In the genomic region with DNA sequence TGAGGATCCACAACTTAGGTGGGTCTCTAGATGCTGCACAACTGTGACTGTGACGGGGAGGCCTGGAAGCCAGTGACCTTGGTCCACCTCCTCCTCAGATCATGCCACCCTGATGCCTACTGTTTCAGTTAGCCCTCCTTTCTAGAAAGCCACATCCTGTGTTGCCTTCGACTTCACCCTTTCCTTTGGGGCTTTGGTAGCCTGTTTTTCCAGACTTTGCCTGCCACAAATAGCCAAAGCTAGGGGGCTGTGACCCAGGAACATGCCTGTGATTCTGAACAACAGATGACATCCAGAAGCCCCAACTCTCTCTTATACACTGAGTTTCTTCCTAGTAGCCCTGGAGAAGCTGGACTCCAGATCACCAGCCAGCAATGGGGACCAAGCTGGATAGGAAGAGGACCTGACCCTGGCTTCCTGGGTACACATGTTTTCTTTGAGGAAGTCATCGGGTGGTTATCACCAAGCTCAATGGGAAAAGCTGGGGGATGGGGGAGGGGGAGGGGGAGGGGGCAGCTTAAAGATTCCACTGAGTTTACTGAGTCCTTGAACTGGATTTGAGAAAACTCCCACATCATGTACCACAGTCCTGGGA, we compare ENCODE assay signal across 10 mouse cellular contexts. TPM values are rescaled to one million over a fixed set of nuclear protein-coding genes. Genes with fewer than 3 reads are reported as not detected.
A peak's percentile ranks its signal among the peaks of the same experiment; 100 is the strongest.
DNase-seq lines count a peak whose midpoint lies in the region; ATAC-seq and TF ChIP-seq lines count a peak whose summit lies in the region.
"Had no signal": no experiment of that assay in that cellular context is flagged by ENCODE, and none has a peak within 500 bp of the region (broad histone marks: within the 10 kb centered on the region; RNA-seq: fewer than 3 reads in every experiment).

No protein-coding gene starts in this region.

- no peaks in the 10 kb centered on the region for H3K9me3 ChIP-seq in forebrain, embryonic 10.5 days
- H3K9me3 ChIP-seq in forebrain, postnatal 0 days (ENCODE audit: low read length), result no peaks in the 10 kb centered on the region
- H3K9me3 ChIP-seq in embryonic facial prominence, embryonic 13.5 days, result no peaks in the 10 kb centered on the region
- H3K9me3 ChIP-seq in liver, embryonic 15.5 days (replicated peaks), result no peaks in the 10 kb centered on the region

- peaks cover 14% of the 10 kb centered on the region; the same call in 1 of the 2 replicates for H3K79me2 ChIP-seq in liver, adult 2 months (ENCODE audit: control insufficient read depth, insufficient read depth, low read length)

- TF ChIP-seq CTCF in forebrain, postnatal 0 days (IDR thresholded peaks at IDR 0.05; ENCODE audit: low read depth), result no peak
- no peak for TF ChIP-seq CTCF in liver, adult 2 months (IDR thresholded peaks at IDR 0.05; ENCODE audit: low read depth, low read length)

- peaks cover 64% of the 10 kb centered on the region for H3K4me1 ChIP-seq in forebrain, embryonic 10.5 days
- H3K4me1 ChIP-seq in forebrain, postnatal 0 days (ENCODE audit: insufficient read depth), result peaks cover 6% of the 10 kb centered on the region; the same call in 1 of the 2 replicates
- H3K4me1 ChIP-seq in liver, adult 2 months (ENCODE audit: control insufficient read depth, insufficient read depth, low read length), result peaks cover 19% of the 10 kb centered on the region
- peaks cover 42% of the 10 kb centered on the region for H3K4me1 ChIP-seq in embryonic facial prominence, embryonic 13.5 days
- peaks cover 61% of the 10 kb centered on the region for H3K4me1 ChIP-seq in liver, embryonic 15.5 days (replicated peaks)

- H3K27me3 ChIP-seq in forebrain, embryonic 10.5 days (ENCODE audit: poor library complexity, severe bottlenecking), result peaks cover 42% of the 10 kb centered on the region
- no peaks in the 10 kb centered on the region for H3K27me3 ChIP-seq in forebrain, postnatal 0 days (ENCODE audit: insufficient read depth, low read length)
- no peaks in the 10 kb centered on the region for H3K27me3 ChIP-seq in liver, adult 2 months (ENCODE audit: control insufficient read depth, insufficient read depth, low read length)
- H3K27me3 ChIP-seq in embryonic facial prominence, embryonic 13.5 days, result peaks cover 5% of the 10 kb centered on the region
- peaks cover 57% of the 10 kb centered on the region for H3K27me3 ChIP-seq in liver, embryonic 15.5 days

- 85% methylated on average over 3 of the region's 3 CpGs for WGBS in forebrain, embryonic 10.5 days
- WGBS in forebrain, postnatal 0 days, result 87% methylated on average over 3 of the region's 3 CpGs
- 59% methylated on average over 3 of the region's 3 CpGs for WGBS in liver, adult 2 months
- 70% methylated on average over 3 of the region's 3 CpGs for WGBS in embryonic facial prominence, embryonic 13.5 days
- WGBS in liver, embryonic 15.5 days (ENCODE audit: insufficient replicate concordance), result 31% methylated on average over 3 of the region's 3 CpGs

- ATAC-seq in forebrain, postnatal 0 days, result no peak
- ATAC-seq in embryonic facial prominence, embryonic 13.5 days (ENCODE audit: insufficient number of reproducible peaks, insufficient read depth, low FRiP score, low TSS enrichment, low read depth), result no peak
- ATAC-seq in liver, embryonic 15.5 days (ENCODE audit: insufficient read depth), result no peak

- no peak overlapping the region for H3K4me2 ChIP-seq in forebrain, postnatal 0 days (ENCODE audit: low read depth)
- peak overlapping the region; percentile 91 for H3K4me2 ChIP-seq in embryonic facial prominence, embryonic 13.5 days
- peak overlapping the region; percentile 99 for H3K4me2 ChIP-seq in liver, embryonic 15.5 days

- H3K4me3 ChIP-seq in forebrain, embryonic 10.5 days, result peak overlapping the region; percentile 38
- H3K4me3 ChIP-seq in forebrain, postnatal 0 days (ENCODE audit: low read depth, low read length), result no peak overlapping the region
- peak overlapping the region; percentile 99 for H3K4me3 ChIP-seq in liver, adult 2 months (ENCODE audit: insufficient read depth, low read depth, low read length)
- H3K4me3 ChIP-seq in embryonic facial prominence, embryonic 13.5 days, result peak overlapping the region; percentile 88
- peak overlapping the region; percentile 85 for H3K4me3 ChIP-seq in liver, embryonic 15.5 days (replicated peaks)

- H3K36me3 ChIP-seq in forebrain, embryonic 10.5 days (replicated peaks), result peaks cover 9% of the 10 kb centered on the region; the same call in 1 of the 2 replicates
- no peaks in the 10 kb centered on the region for H3K36me3 ChIP-seq in forebrain, postnatal 0 days (ENCODE audit: insufficient read depth)
- H3K36me3 ChIP-seq in liver, adult 2 months (ENCODE audit: control insufficient read depth, insufficient read depth, low read length), result no peaks in the 10 kb centered on the region
- H3K36me3 ChIP-seq in embryonic facial prominence, embryonic 13.5 days, result no peaks in the 10 kb centered on the region
- 0 out of 2 replicates have a peak, but pooled peaks cover 8% of the 10 kb centered on the region for H3K36me3 ChIP-seq in liver, embryonic 15.5 days (replicated peaks)

- no peak for DNase-seq in forebrain, embryonic 10.5 days (ENCODE audit: extremely low spot score, low spot score)
- no peak for DNase-seq in forebrain, postnatal 0 days
- DNase-seq in liver, adult 2 months (ENCODE audit: extremely low read depth, low read depth, low spot score), result no peak
- no peak for DNase-seq in liver
- DNase-seq in gastrocnemius, adult 8-10 months (ENCODE audit: low spot score in 2 of 2), result no peak
- DNase-seq in urinary bladder, adult 18-20 months (ENCODE audit: low spot score in 2 of 2), result no peak

- TF ChIP-seq POLR2A in liver, adult 2 months (IDR thresholded peaks at IDR 0.05; ENCODE audit: extremely low read depth, insufficient read depth, low read length), result no peak

- no peak overlapping the region for H3K9ac ChIP-seq in forebrain, postnatal 0 days
- H3K9ac ChIP-seq in liver, adult 2 months (ENCODE audit: low read depth, low read length), result peak overlapping the region; percentile 94
- H3K9ac ChIP-seq in embryonic facial prominence, embryonic 13.5 days, result no peak overlapping the region
- H3K9ac ChIP-seq in liver, embryonic 15.5 days, result no peak overlapping the region

- H3K27ac ChIP-seq in forebrain, embryonic 10.5 days, result peak overlapping the region; percentile 76
- no peak overlapping the region for H3K27ac ChIP-seq in forebrain, postnatal 0 days (ENCODE audit: low read depth, low read length)
- H3K27ac ChIP-seq in liver, adult 2 months (replicated peaks; ENCODE audit: insufficient read depth, low read depth, low read length), result peak overlapping the region; percentile 98
- H3K27ac ChIP-seq in embryonic facial prominence, embryonic 13.5 days, result peak overlapping the region; percentile 80; the same call in 1 of the 2 replicates
- H3K27ac ChIP-seq in liver, embryonic 15.5 days (replicated peaks), result peak overlapping the region; percentile 75

RNA-seq across cellular contexts. Expression of a gene that starts 11.0 kb away (rescaled TPM):
- polyA plus RNA-seq in forebrain, embryonic 10.5 days (2016; fragmentation: Nextera tagmentation; extraction: Ambion mirVana), result 35.1 and 39.1 TPM in 2 replicates
- 112 and 116 TPM in 2 replicates for total RNA-seq in forebrain, postnatal 0 days (2014; rRNA removed)
- 29.1 and 31.4 TPM in 2 replicates for polyA plus RNA-seq in forebrain, postnatal 0 days (2015; fragmentation: Nextera tagmentation; extraction: Ambion mirVana)
- 13.2 and 23.6 TPM in 2 replicates for total RNA-seq in liver, adult 2 months (2014; rRNA removed)
- 43.2 and 59.5 TPM in 2 replicates for polyA plus RNA-seq in liver, adult 2 months (2012; rRNA removed)
- polyA plus RNA-seq in embryonic facial prominence, embryonic 13.5 days (2015; fragmentation: Nextera tagmentation; extraction: Ambion mirVana), result 34.2 and 41.9 TPM in 2 replicates
- polyA plus RNA-seq in liver, embryonic 15.5 days (2015; fragmentation: Nextera tagmentation; extraction: Ambion mirVana), result 21.2 and 26.6 TPM in 2 replicates
- 10 to 100 TPM; 24.7 to 39.3 (median 28.4) TPM for total RNA-seq in gastrocnemius, adult 8-10 months (2022)

RNA-seq across cellular contexts. Expression of a gene that starts 19.2 kb away (rescaled TPM):
- polyA plus RNA-seq in forebrain, embryonic 10.5 days (2016; fragmentation: Nextera tagmentation; extraction: Ambion mirVana), result 0.44 and 0.52 TPM in 2 replicates
- total RNA-seq in forebrain, postnatal 0 days (2014; rRNA removed), result not detected in 2 replicates
- not detected in 2 replicates for polyA plus RNA-seq in forebrain, postnatal 0 days (2015; fragmentation: Nextera tagmentation; extraction: Ambion mirVana)
- total RNA-seq in liver, adult 2 months (2014; rRNA removed), result not detected in 2 replicates
- not detected in 2 replicates for polyA plus RNA-seq in liver, adult 2 months (2012; rRNA removed)
- polyA plus RNA-seq in embryonic facial prominence, embryonic 13.5 days (2015; fragmentation: Nextera tagmentation; extraction: Ambion mirVana), result 0.39 and 0.61 TPM in 2 replicates
- 0.89 and 1.1 TPM in 2 replicates for polyA plus RNA-seq in liver, embryonic 15.5 days (2015; fragmentation: Nextera tagmentation; extraction: Ambion mirVana)
- not detected for total RNA-seq in gastrocnemius, adult 8-10 months (2022)
- total RNA-seq: layer of hippocampus, adult 18-20 months had no signal

RNA-seq across cellular contexts. Expression of a gene that starts 32.6 kb away (rescaled TPM):
- 1,773 and 1,865 TPM in 2 replicates for polyA plus RNA-seq in forebrain, embryonic 10.5 days (2016; fragmentation: Nextera tagmentation; extraction: Ambion mirVana)
- 74.2 and 75.5 TPM in 2 replicates for total RNA-seq in forebrain, postnatal 0 days (2014; rRNA removed)
- polyA plus RNA-seq in forebrain, postnatal 0 days (2015; fragmentation: Nextera tagmentation; extraction: Ambion mirVana), result 121 and 162 TPM in 2 replicates
- total RNA-seq in liver, adult 2 months (2014; rRNA removed), result not detected in 2 replicates
- 0.50 and 0.56 TPM in 2 replicates for polyA plus RNA-seq in liver, adult 2 months (2012; rRNA removed)
- polyA plus RNA-seq in embryonic facial prominence, embryonic 13.5 days (2015; fragmentation: Nextera tagmentation; extraction: Ambion mirVana), result 1,381 and 1,602 TPM in 2 replicates
- polyA plus RNA-seq in liver, embryonic 15.5 days (2015; fragmentation: Nextera tagmentation; extraction: Ambion mirVana), result 15.2 and 17.1 TPM in 2 replicates
- total RNA-seq in gastrocnemius, adult 8-10 months (2022), result under 1 TPM in 3 of 4 experiments, not detected in 1; 0.44 to 0.46 (median 0.45) TPM

RNA-seq across cellular contexts. Expression of a gene that starts 37.7 kb away (rescaled TPM):
- 0.12 and 0.77 TPM in 2 replicates for polyA plus RNA-seq in forebrain, embryonic 10.5 days (2016; fragmentation: Nextera tagmentation; extraction: Ambion mirVana)
- 4.0 and 7.0 TPM in 2 replicates for total RNA-seq in forebrain, postnatal 0 days (2014; rRNA removed)
- 1.1 and 1.3 TPM in 2 replicates for polyA plus RNA-seq in forebrain, postnatal 0 days (2015; fragmentation: Nextera tagmentation; extraction: Ambion mirVana)
- total RNA-seq in liver, adult 2 months (2014; rRNA removed), result 0.13 TPM in 1 of 2 replicates, not detected in the other
- not detected in 2 replicates for polyA plus RNA-seq in liver, adult 2 months (2012; rRNA removed)
- polyA plus RNA-seq in embryonic facial prominence, embryonic 13.5 days (2015; fragmentation: Nextera tagmentation; extraction: Ambion mirVana), result 0.18 and 0.32 TPM in 2 replicates
- polyA plus RNA-seq in liver, embryonic 15.5 days (2015; fragmentation: Nextera tagmentation; extraction: Ambion mirVana), result 0.13 TPM in 1 of 2 replicates, not detected in the other
- total RNA-seq in gastrocnemius, adult 8-10 months (2022), result not detected
- total RNA-seq: neutrophil, adult 5-6 weeks had no signal

RNA-seq across cellular contexts. Expression of a gene that starts 59.6 kb away (rescaled TPM):
- polyA plus RNA-seq in forebrain, embryonic 10.5 days (2016; fragmentation: Nextera tagmentation; extraction: Ambion mirVana), result 0.73 and 0.86 TPM in 2 replicates
- total RNA-seq in forebrain, postnatal 0 days (2014; rRNA removed), result 1.4 and 2.0 TPM in 2 replicates
- polyA plus RNA-seq in forebrain, postnatal 0 days (2015; fragmentation: Nextera tagmentation; extraction: Ambion mirVana), result 2.9 TPM in 2 replicates
- total RNA-seq in liver, adult 2 months (2014; rRNA removed), result 0.18 and 0.20 TPM in 2 replicates
- 0.40 and 0.68 TPM in 2 replicates for polyA plus RNA-seq in liver, adult 2 months (2012; rRNA removed)
- 11.6 and 13.4 TPM in 2 replicates for polyA plus RNA-seq in embryonic facial prominence, embryonic 13.5 days (2015; fragmentation: Nextera tagmentation; extraction: Ambion mirVana)
- 1.1 and 1.3 TPM in 2 replicates for polyA plus RNA-seq in liver, embryonic 15.5 days (2015; fragmentation: Nextera tagmentation; extraction: Ambion mirVana)
- total RNA-seq in gastrocnemius, adult 8-10 months (2022), result 1 to 10 TPM in 3 of 4 experiments, under 1 TPM in 1; 0.41 to 2.1 (median 1.4) TPM
